ENCODE assay signal across 21 mouse cellular contexts in the genomic region with DNA sequence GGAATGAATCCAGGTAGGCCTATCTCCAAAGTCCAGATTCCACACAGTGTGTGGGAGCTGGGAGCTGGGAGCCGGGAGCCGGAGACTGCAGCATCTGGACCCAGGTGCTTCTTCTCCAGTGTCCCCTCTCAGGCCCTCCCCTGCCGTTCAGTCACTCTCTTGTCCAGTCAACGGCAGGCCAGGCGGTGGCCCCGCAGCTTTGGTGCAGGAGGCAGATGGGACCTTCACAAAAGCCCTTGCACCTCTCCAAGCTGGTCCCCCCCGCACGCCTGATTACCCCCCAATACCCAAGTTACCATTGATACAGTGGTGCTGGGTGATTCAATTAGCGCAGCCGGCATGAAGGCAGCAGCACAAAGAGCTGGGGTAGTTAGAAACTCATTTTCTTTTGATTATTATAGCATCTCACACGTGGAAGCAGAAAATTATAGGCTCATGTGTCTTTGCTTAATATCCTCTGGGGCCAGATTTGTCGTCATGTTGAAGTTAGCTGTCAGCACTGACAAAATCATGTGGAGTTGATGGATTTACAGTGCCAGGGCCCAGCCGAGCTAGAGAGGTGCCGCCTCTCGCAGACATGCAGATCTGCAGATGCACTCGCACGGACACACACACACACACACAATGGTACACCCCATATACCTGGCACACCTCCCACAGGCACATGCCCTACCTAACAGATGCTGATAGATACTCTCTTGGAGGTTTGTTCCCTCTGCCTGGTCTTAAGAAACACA. TPM values are rescaled to one million over a fixed set of nuclear protein-coding genes. Genes with fewer than 3 reads are reported as not detected.
DNase-seq lines count a peak whose midpoint lies in the region; ATAC-seq and TF ChIP-seq lines count a peak whose summit lies in the region.
"Had no signal": no experiment of that assay in that cellular context is flagged by ENCODE, and none has a peak within 500 bp of the region (broad histone marks: within the 10 kb centered on the region; RNA-seq: fewer than 3 reads in every experiment).

No protein-coding gene starts in this region.

- no peaks in the 10 kb centered on the region for H3K36me3 ChIP-seq in forebrain, embryonic 10.5 days (replicated peaks)
- H3K36me3 ChIP-seq in forebrain, postnatal 0 days (ENCODE audit: insufficient read depth): no peaks in the 10 kb centered on the region
- H3K36me3 ChIP-seq in midbrain, embryonic 10.5 days: no peaks in the 10 kb centered on the region
- no peaks in the 10 kb centered on the region for H3K36me3 ChIP-seq in neural tube, embryonic 11.5 days (ENCODE audit: control insufficient read depth, insufficient read depth, low read length)
- no peaks in the 10 kb centered on the region for H3K36me3 ChIP-seq in liver, embryonic 11.5 days (ENCODE audit: control insufficient read depth, insufficient read depth, low read length)
- H3K36me3 ChIP-seq: embryonic facial prominence, embryonic 13.5 days; heart, embryonic 10.5 days; liver, embryonic 12.5 days; lung, embryonic 15.5 days had no signal

- no peak overlapping the region for H3K4me3 ChIP-seq in forebrain, embryonic 10.5 days
- no peak overlapping the region for H3K4me3 ChIP-seq in forebrain, postnatal 0 days (ENCODE audit: low read depth, low read length)
- no peak overlapping the region for H3K4me3 ChIP-seq in midbrain, embryonic 10.5 days
- no peak overlapping the region for H3K4me3 ChIP-seq in neural tube, embryonic 11.5 days (ENCODE audit: low read depth, low read length)
- H3K4me3 ChIP-seq in liver, embryonic 11.5 days (ENCODE audit: low read depth, low read length): no peak overlapping the region
- H3K4me3 ChIP-seq: embryonic facial prominence, embryonic 13.5 days; heart, embryonic 10.5 days; liver, embryonic 12.5 days; lung, embryonic 15.5 days had no signal

- no peak for DNase-seq in forebrain, embryonic 10.5 days (ENCODE audit: extremely low spot score, low spot score)
- no peak for DNase-seq in forebrain, postnatal 0 days
- DNase-seq in midbrain, embryonic 10.5 days (ENCODE audit: low spot score): peak; percentile 32
- DNase-seq in neural tube, embryonic 11.5 days (ENCODE audit: low spot score): peak; percentile 71
- DNase-seq in liver, embryonic 11.5 days (ENCODE audit: low spot score): no peak
- DNase-seq in heart, postnatal 10 days: no peak
- DNase-seq in adrenal gland, postnatal 4 days (ENCODE audit: low spot score in 2 of 2): no peak
- no peak for DNase-seq in T-cell, adult 2 months (ENCODE audit: low spot score)
- DNase-seq: cerebellum, adult 11 months; gastrocnemius, postnatal 10 days; heart, postnatal 4 days; kidney, adult 11 months; kidney, postnatal 36 days; left cerebral cortex, postnatal 4 days had no signal

- no peak overlapping the region for H3K9ac ChIP-seq in forebrain, postnatal 0 days
- no peak overlapping the region for H3K9ac ChIP-seq in neural tube, embryonic 11.5 days (ENCODE audit: low read length)
- no peak overlapping the region for H3K9ac ChIP-seq in liver, embryonic 11.5 days (ENCODE audit: low read depth, low read length)
- H3K9ac ChIP-seq: embryonic facial prominence, embryonic 13.5 days; liver, embryonic 12.5 days; lung, embryonic 15.5 days had no signal

- H3K27ac ChIP-seq in forebrain, embryonic 10.5 days: peak overlapping the region; percentile 65; the same call in 1 of the 2 replicates
- no peak overlapping the region for H3K27ac ChIP-seq in forebrain, postnatal 0 days (ENCODE audit: low read depth, low read length)
- peak overlapping the region; percentile 19; the same call in 1 of the 2 replicates for H3K27ac ChIP-seq in midbrain, embryonic 10.5 days (replicated peaks)
- peak overlapping the region; percentile 21; the same call in 1 of the 2 replicates for H3K27ac ChIP-seq in neural tube, embryonic 11.5 days (ENCODE audit: low read depth, low read length)
- no peak overlapping the region for H3K27ac ChIP-seq in liver, embryonic 11.5 days (ENCODE audit: low read depth, low read length)
- H3K27ac ChIP-seq: embryonic facial prominence, embryonic 13.5 days; heart, embryonic 10.5 days; liver, embryonic 12.5 days; lung, embryonic 15.5 days had no signal

- no peaks in the 10 kb centered on the region for H3K9me3 ChIP-seq in forebrain, embryonic 10.5 days
- no peaks in the 10 kb centered on the region for H3K9me3 ChIP-seq in forebrain, postnatal 0 days (ENCODE audit: low read length)
- no peaks in the 10 kb centered on the region for H3K9me3 ChIP-seq in midbrain, embryonic 10.5 days (replicated peaks)
- H3K9me3 ChIP-seq in neural tube, embryonic 11.5 days (ENCODE audit: control insufficient read depth, low read length): no peaks in the 10 kb centered on the region
- H3K9me3 ChIP-seq in liver, embryonic 11.5 days (ENCODE audit: control insufficient read depth, low read length): no peaks in the 10 kb centered on the region
- H3K9me3 ChIP-seq: embryonic facial prominence, embryonic 13.5 days; heart, embryonic 10.5 days; liver, embryonic 12.5 days; lung, embryonic 15.5 days had no signal

- WGBS in forebrain, embryonic 10.5 days: 40% methylated on average over 17 of the region's 17 CpGs
- WGBS in forebrain, postnatal 0 days: 20% methylated on average over 17 of the region's 17 CpGs
- WGBS in midbrain, embryonic 10.5 days: 54% methylated on average over 17 of the region's 17 CpGs
- WGBS in neural tube, embryonic 11.5 days: 48% methylated on average over 17 of the region's 17 CpGs
- 75% methylated on average over 17 of the region's 17 CpGs for WGBS in liver, embryonic 11.5 days

- H3K4me2 ChIP-seq in forebrain, postnatal 0 days (ENCODE audit: low read depth): no peak overlapping the region
- H3K4me2 ChIP-seq in neural tube, embryonic 11.5 days (ENCODE audit: low read depth): no peak overlapping the region
- H3K4me2 ChIP-seq in liver, embryonic 11.5 days: no peak overlapping the region
- H3K4me2 ChIP-seq: embryonic facial prominence, embryonic 13.5 days; liver, embryonic 12.5 days; lung, embryonic 15.5 days had no signal

- intact Hi-C loops in heart, postnatal 10 days (cut with DNase I): no loop called here

- peak; percentile 25; the same call in 1 of the 2 replicates for ATAC-seq in forebrain, postnatal 0 days
- peak; percentile 27; the same call in 1 of the 2 replicates for ATAC-seq in neural tube, embryonic 11.5 days (ENCODE audit: insufficient read depth, low FRiP score, low TSS enrichment)
- no peak for ATAC-seq in liver, embryonic 11.5 days (replicated peaks; ENCODE audit: low FRiP score)
- ATAC-seq: liver, embryonic 12.5 days; Patski had no signal

- H3K27me3 ChIP-seq in forebrain, embryonic 10.5 days (ENCODE audit: poor library complexity, severe bottlenecking): peaks cover 89% of the 10 kb centered on the region
- peaks cover 9% of the 10 kb centered on the region; the same call in 1 of the 2 replicates for H3K27me3 ChIP-seq in forebrain, postnatal 0 days (ENCODE audit: insufficient read depth, low read length)
- peaks cover 79% of the 10 kb centered on the region for H3K27me3 ChIP-seq in midbrain, embryonic 10.5 days (ENCODE audit: low read depth, poor library complexity, severe bottlenecking)
- H3K27me3 ChIP-seq in neural tube, embryonic 11.5 days (ENCODE audit: control insufficient read depth, insufficient read depth, low read length): no peaks in the 10 kb centered on the region
- H3K27me3 ChIP-seq in liver, embryonic 11.5 days (replicated peaks; ENCODE audit: control insufficient read depth, insufficient read depth, low read length): peaks cover 6% of the 10 kb centered on the region
- H3K27me3 ChIP-seq: lung, embryonic 15.5 days had no signal

- H3K4me1 ChIP-seq in forebrain, embryonic 10.5 days: peaks cover 38% of the 10 kb centered on the region
- H3K4me1 ChIP-seq in forebrain, postnatal 0 days (ENCODE audit: insufficient read depth): no peaks in the 10 kb centered on the region
- peaks cover 51% of the 10 kb centered on the region for H3K4me1 ChIP-seq in midbrain, embryonic 10.5 days
- 0 out of 2 replicates have a peak, but pooled peaks cover 2% of the 10 kb centered on the region for H3K4me1 ChIP-seq in neural tube, embryonic 11.5 days (ENCODE audit: control insufficient read depth, insufficient read depth, low read length)
- no peaks in the 10 kb centered on the region for H3K4me1 ChIP-seq in liver, embryonic 11.5 days (replicated peaks; ENCODE audit: control insufficient read depth, insufficient read depth, low read length)
- H3K4me1 ChIP-seq: heart, embryonic 10.5 days; liver, embryonic 12.5 days; lung, embryonic 15.5 days had no signal

- no peak for TF ChIP-seq CTCF in forebrain, postnatal 0 days (IDR thresholded peaks at IDR 0.05; ENCODE audit: low read depth)

RNA-seq across cellular contexts. Expression of a gene that starts 53.6 kb away (rescaled TPM):
- 1.3 and 2.6 TPM in 2 replicates for polyA plus RNA-seq in forebrain, embryonic 10.5 days (2016; fragmentation: Nextera tagmentation; extraction: Ambion mirVana)
- 2.4 and 7.9 TPM in 2 replicates for total RNA-seq in forebrain, postnatal 0 days (2014; rRNA removed)
- polyA plus RNA-seq in forebrain, postnatal 0 days (2015; fragmentation: Nextera tagmentation; extraction: Ambion mirVana): 2.5 and 5.3 TPM in 2 replicates
- 5.5 and 19.7 TPM in 2 replicates for polyA plus RNA-seq in midbrain, embryonic 10.5 days (2016; fragmentation: Nextera tagmentation; extraction: Ambion mirVana)
- polyA plus RNA-seq in neural tube, embryonic 11.5 days (2014; fragmentation: Nextera tagmentation; extraction: Ambion mirVana): 42.4 and 46.3 TPM in 2 replicates
- 0.32 TPM in 1 of 2 replicates, not detected in the other for polyA plus RNA-seq in liver, embryonic 11.5 days (2014; fragmentation: Nextera tagmentation; extraction: Ambion mirVana)
- not detected for total RNA-seq in heart, postnatal 10 days (2021)
- total RNA-seq in adrenal gland, postnatal 4 days (2021): 1 to 10 TPM in 1 of 2 experiments, under 1 TPM in 1; 0.62 to 9.8 TPM
- total RNA-seq: gastrocnemius, postnatal 10 days; heart, postnatal 4 days; megakaryocyte-erythroid progenitor cell, adult 5-6 weeks had no signal
- polyA plus RNA-seq: liver, embryonic 12.5 days; urinary bladder, adult 2 months had no signal

Comparison
In these comparisons a context has a peak if more than half of its experiments do, and no peak if none do; other contexts are left out.
1. H3K27ac ChIP-seq: peak in forebrain, embryonic 10.5 days (single experiment), midbrain, embryonic 10.5 days (single experiment) and neural tube, embryonic 11.5 days (single experiment); none in forebrain, postnatal 0 days (single experiment) and liver, embryonic 11.5 days (single experiment).
2. DNase-seq: peak in midbrain, embryonic 10.5 days (single experiment) and neural tube, embryonic 11.5 days (single experiment); none in forebrain, embryonic 10.5 days (single experiment), forebrain, postnatal 0 days (single experiment), liver, embryonic 11.5 days (single experiment), heart, postnatal 10 days (0 of 2), adrenal gland, postnatal 4 days (0 of 2) and T-cell, adult 2 months (single experiment).